Mouse (Mus musculus) G1E-ER4 (cell line): ENCODE measurements around the gene Zfp932. TPM values are rescaled to one million over a fixed set of nuclear protein-coding genes. Genes with fewer than 3 reads are reported as not detected.
"Not testable (repeated sequence)": the region's sequence is repeated elsewhere in the genome, so short reads cannot be mapped to it uniquely, and the experiment has no call there.

ENCODE experiments used
- GATA1 ChIP-seq: IDR thresholded peaks from one replicate; pipeline ENCODE4 v1.8.0; 2012; ENCODE audit warnings: low read length, inconsistent platforms
- polyA plus RNA-seq: library from polyadenylated mRNA; stranded (reverse); fragments of >175 nt; gene quantifications from 2 replicates; pipeline ENCODE4 v1.2.3, GENCODE M21; 2012

Zfp932 gene
- 0.49 and 0.69 TPM in 2 replicates for polyA plus RNA-seq

GRCm38 (mm10) chr5:109996026-109996937 is at the start of gene Zfp932:
Zfp932 (plus strand) TSS chr5:109996521.
- TF ChIP-seq GATA1, result not testable (repeated sequence)

- no peak for TF ChIP-seq GATA1
Measured at GRCm38 (mm10) chr5:109950281-109950680, 46.0 kb upstream of the Zfp932 start.

DNA sequence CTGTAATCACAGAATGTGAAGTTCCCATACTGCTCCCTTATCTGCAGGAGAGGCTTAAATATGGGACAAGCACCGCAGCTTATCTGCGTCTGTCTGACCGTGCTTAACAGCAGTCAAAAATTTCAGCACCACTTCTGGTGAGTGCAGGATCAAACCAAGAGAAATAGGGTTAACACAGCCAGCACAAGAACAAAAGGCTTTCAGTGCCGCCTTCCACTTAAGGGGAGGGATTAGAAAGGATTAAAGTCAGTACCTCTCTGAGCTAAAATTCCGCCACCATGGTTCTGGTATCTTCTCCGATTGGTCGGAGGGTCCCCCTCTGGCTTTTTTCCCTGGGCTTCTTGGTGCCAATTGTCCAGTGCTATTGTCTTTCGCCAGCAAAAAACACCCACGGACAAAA is 27.0 kb downstream of the Zfp932 start:
- no peak for TF ChIP-seq GATA1

GRCm38 (mm10) chr5:110057637-110058408 is 61.5 kb downstream of the Zfp932 start:
- no peak for TF ChIP-seq GATA1

Other genes with a start within 250 kb of the Zfp932 start
- gene 4930522L14Rik, start 244.6 kb upstream of the Zfp932 start, polyA plus RNA-seq, result 0.09 and 0.31 TPM in 2 replicates
- gene Gm15446, start 73.1 kb upstream of the Zfp932 start, polyA plus RNA-seq, result 0.13 and 0.26 TPM in 2 replicates
- gene Gm17655, start 76.0 kb downstream of the Zfp932 start, polyA plus RNA-seq, result 0.03 TPM in 1 of 2 replicates, not detected in the other
- gene Gm35315, start 97.9 kb downstream of the Zfp932 start, polyA plus RNA-seq, result 0.04 and 0.13 TPM in 2 replicates
- gene Plcxd1, start 103.4 kb downstream of the Zfp932 start, polyA plus RNA-seq, result 0.02 TPM in 1 of 2 replicates, not detected in the other
- gene Gtpbp6, start 111.7 kb downstream of the Zfp932 start, polyA plus RNA-seq, result 37.3 and 43.7 TPM in 2 replicates
- 0.56 and 0.67 TPM in 2 replicates for gene Zfp605, start 113.6 kb downstream of the Zfp932 start, polyA plus RNA-seq
- 43.4 and 44.0 TPM in 2 replicates for gene Chfr, start 139.3 kb downstream of the Zfp932 start, polyA plus RNA-seq
- 3.1 and 3.8 TPM in 2 replicates for gene Golga3, start 180.2 kb downstream of the Zfp932 start, polyA plus RNA-seq
- gene Ankle2, start 234.5 kb downstream of the Zfp932 start, polyA plus RNA-seq, result 8.1 and 14.8 TPM in 2 replicates